In genomic region chr9:58438071-58438858, GRCm38 (mm10) we compare ENCODE assay signal across 19 mouse cellular contexts. TPM values are rescaled to one million over a fixed set of nuclear protein-coding genes. Genes with fewer than 3 reads are reported as not detected.
DNase-seq lines count a peak whose midpoint lies in the region; ATAC-seq lines count a peak whose summit lies in the region.
"Had no signal": no experiment of that assay in that cellular context is flagged by ENCODE, and none has a peak within 500 bp of the region (broad histone marks: within the 10 kb centered on the region; RNA-seq: fewer than 3 reads in every experiment).

No protein-coding gene starts in this region.

- DNase-seq in forebrain, embryonic 10.5 days (ENCODE audit: extremely low spot score, low spot score) = no peak
- no peak for DNase-seq in forebrain, embryonic 11.5 days (ENCODE audit: low spot score)
- DNase-seq in 3T3-L1 (ENCODE audit: low read depth, low spot score) = peak; percentile 69
- DNase-seq in urinary bladder, adult 2 months (ENCODE audit: low spot score) = no peak
- DNase-seq in embryo, embryonic 9.5 days (ENCODE audit: extremely low spot score) = no peak
- no peak for DNase-seq in gastrocnemius, adult 18-20 months (ENCODE audit: low spot score)
- DNase-seq: cerebellum, adult 8-10 months; gastrocnemius, postnatal 36 days; kidney, adult 2 months; kidney, postnatal 36 days; thymus, postnatal 14 days had no signal

- 53% methylated on average over 7 of the region's 7 CpGs for WGBS in forebrain, embryonic 10.5 days
- WGBS in forebrain, embryonic 11.5 days = 53% methylated on average over 7 of the region's 7 CpGs
- 46% methylated on average over 7 of the region's 7 CpGs for WGBS in forebrain, embryonic 13.5 days
- WGBS in midbrain, embryonic 13.5 days = 65% methylated on average over 7 of the region's 7 CpGs

- peak overlapping the region; percentile 8; the same call in 1 of the 2 replicates for H3K4me3 ChIP-seq in forebrain, embryonic 10.5 days
- no peak overlapping the region for H3K4me3 ChIP-seq in forebrain, embryonic 11.5 days (ENCODE audit: low read depth, low read length)
- H3K4me3 ChIP-seq in forebrain, embryonic 13.5 days = no peak overlapping the region
- H3K4me3 ChIP-seq in midbrain, embryonic 13.5 days (replicated peaks) = no peak overlapping the region
- H3K4me3 ChIP-seq: heart, embryonic 13.5 days; megakaryocyte, embryonic 14.5 days; stomach, embryonic 15.5 days had no signal

- H3K4me1 ChIP-seq in forebrain, embryonic 10.5 days = peaks cover 54% of the 10 kb centered on the region
- peaks cover 15% of the 10 kb centered on the region; the same call in 1 of the 2 replicates for H3K4me1 ChIP-seq in forebrain, embryonic 11.5 days (replicated peaks; ENCODE audit: control insufficient read depth, insufficient read depth, low read length)
- peaks cover 57% of the 10 kb centered on the region for H3K4me1 ChIP-seq in forebrain, embryonic 13.5 days
- peaks cover 54% of the 10 kb centered on the region for H3K4me1 ChIP-seq in midbrain, embryonic 13.5 days (replicated peaks)

- no peak for ATAC-seq in forebrain, embryonic 11.5 days (replicated peaks; ENCODE audit: low FRiP score)
- ATAC-seq in forebrain, embryonic 13.5 days = no peak
- no peak for ATAC-seq in midbrain, embryonic 13.5 days
- ATAC-seq: lung, postnatal 0 days had no signal

- no peak overlapping the region for H3K4me2 ChIP-seq in forebrain, embryonic 11.5 days (ENCODE audit: low read depth, low read length, severe bottlenecking)
- H3K4me2 ChIP-seq in forebrain, embryonic 13.5 days = 0 out of 2 replicates have a peak overlapping the region, but pooled peaks have one; percentile 43
- no peak overlapping the region for H3K4me2 ChIP-seq in midbrain, embryonic 13.5 days (replicated peaks)
- H3K4me2 ChIP-seq: heart, embryonic 13.5 days; stomach, embryonic 15.5 days had no signal

- no peak overlapping the region; the same call in 1 of the 2 replicates for H3K9ac ChIP-seq in forebrain, embryonic 11.5 days (ENCODE audit: low read length)
- peak overlapping the region; percentile 36 for H3K9ac ChIP-seq in forebrain, embryonic 13.5 days
- H3K9ac ChIP-seq in midbrain, embryonic 13.5 days (replicated peaks) = no peak overlapping the region
- H3K9ac ChIP-seq: heart, embryonic 13.5 days; liver, embryonic 14.5 days; stomach, embryonic 15.5 days had no signal

- H3K36me3 ChIP-seq in forebrain, embryonic 10.5 days (replicated peaks) = no peaks in the 10 kb centered on the region
- no peaks in the 10 kb centered on the region for H3K36me3 ChIP-seq in forebrain, embryonic 11.5 days (ENCODE audit: control insufficient read depth, insufficient read depth, low read length)
- no peaks in the 10 kb centered on the region for H3K36me3 ChIP-seq in forebrain, embryonic 13.5 days (ENCODE audit: poor library complexity, severe bottlenecking)
- H3K36me3 ChIP-seq in midbrain, embryonic 13.5 days = no peaks in the 10 kb centered on the region
- H3K36me3 ChIP-seq: heart, embryonic 13.5 days; stomach, embryonic 15.5 days had no signal

- no peaks in the 10 kb centered on the region for H3K9me3 ChIP-seq in forebrain, embryonic 10.5 days
- no peaks in the 10 kb centered on the region for H3K9me3 ChIP-seq in forebrain, embryonic 11.5 days (ENCODE audit: control insufficient read depth, low read length)
- no peaks in the 10 kb centered on the region for H3K9me3 ChIP-seq in forebrain, embryonic 13.5 days (replicated peaks)
- H3K9me3 ChIP-seq in midbrain, embryonic 13.5 days = no peaks in the 10 kb centered on the region
- H3K9me3 ChIP-seq: heart, embryonic 13.5 days; megakaryocyte, embryonic 14.5 days; stomach, embryonic 15.5 days had no signal

- peaks cover 19% of the 10 kb centered on the region for H3K27me3 ChIP-seq in forebrain, embryonic 10.5 days (ENCODE audit: poor library complexity, severe bottlenecking)
- no peaks in the 10 kb centered on the region for H3K27me3 ChIP-seq in forebrain, embryonic 11.5 days (ENCODE audit: control insufficient read depth, insufficient read depth, low read length)
- no peaks in the 10 kb centered on the region for H3K27me3 ChIP-seq in forebrain, embryonic 13.5 days
- no peaks in the 10 kb centered on the region for H3K27me3 ChIP-seq in midbrain, embryonic 13.5 days
- H3K27me3 ChIP-seq: stomach, embryonic 15.5 days had no signal

- H3K27ac ChIP-seq in forebrain, embryonic 10.5 days = peak overlapping the region; percentile 78
- no peak overlapping the region; the same call in 1 of the 2 replicates for H3K27ac ChIP-seq in forebrain, embryonic 11.5 days (ENCODE audit: low read depth, low read length)
- peak overlapping the region; percentile 80 for H3K27ac ChIP-seq in forebrain, embryonic 13.5 days
- H3K27ac ChIP-seq in midbrain, embryonic 13.5 days = peak overlapping the region; percentile 79
- H3K27ac ChIP-seq: heart, embryonic 13.5 days; liver, embryonic 14.5 days; stomach, embryonic 15.5 days had no signal

RNA-seq across cellular contexts. Expression of gene Insyn1, which starts 50.1 kb away (rescaled TPM):
- 0.66 TPM in 2 replicates for polyA plus RNA-seq in forebrain, embryonic 10.5 days (2016; fragmentation: Nextera tagmentation; extraction: Ambion mirVana)
- polyA plus RNA-seq in forebrain, embryonic 11.5 days (2014; fragmentation: Nextera tagmentation; extraction: Ambion mirVana) = 2.4 and 3.4 TPM in 2 replicates
- 2.8 and 3.5 TPM in 2 replicates for polyA plus RNA-seq in forebrain, embryonic 13.5 days (2015; fragmentation: Nextera tagmentation; extraction: Ambion mirVana)
- polyA plus RNA-seq in midbrain, embryonic 13.5 days (2015; fragmentation: Nextera tagmentation; extraction: Ambion mirVana) = 2.9 and 5.2 TPM in 2 replicates
- polyA plus RNA-seq in urinary bladder, adult 2 months (2012; rRNA removed) = 4.1 and 4.8 TPM in 2 replicates
- 10 to 100 TPM; 24.5 to 31.0 TPM for total RNA-seq in gastrocnemius, adult 18-20 months (2021)
- total RNA-seq: hematopoietic stem cell, adult 5-6 weeks had no signal
